Mouse (Mus musculus): ENCODE measurements around the gene Gm47791.
A peak's percentile ranks its signal among the peaks of the same experiment; 100 is the strongest.

Gene Gm47791

DNA sequence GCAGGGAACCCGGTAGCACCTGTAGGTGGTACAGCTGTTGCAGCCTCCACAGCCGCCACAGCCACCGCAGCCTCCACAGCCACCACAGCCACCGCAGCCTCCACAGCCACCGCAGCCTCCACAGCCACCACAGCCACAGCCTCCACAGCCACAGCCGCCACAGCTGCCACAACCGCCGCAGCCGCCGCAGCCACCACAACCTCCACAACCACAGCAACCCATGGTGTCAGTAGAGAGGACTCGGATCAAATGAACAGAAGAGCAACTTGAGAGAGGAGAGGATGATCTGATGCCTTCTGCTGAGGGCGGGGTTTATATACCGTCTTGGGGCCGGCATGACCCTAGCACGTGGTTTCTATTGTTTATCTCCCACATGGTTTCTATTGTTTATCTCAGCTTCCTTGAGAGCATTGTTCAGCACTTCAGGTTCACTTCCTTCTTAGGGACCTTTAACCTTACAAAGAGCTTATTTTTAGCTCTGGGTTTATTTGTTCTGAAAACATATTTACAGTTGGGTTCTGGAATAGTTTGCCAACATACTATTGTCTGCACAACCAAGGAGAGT is at the start of gene Gm47791:
Gene Gm47791, minus strand, starts transcription at position 222 of the 565 bp plus-strand sequence.
- no peak for DNase-seq (ENCODE audit: low read depth)

DNA sequence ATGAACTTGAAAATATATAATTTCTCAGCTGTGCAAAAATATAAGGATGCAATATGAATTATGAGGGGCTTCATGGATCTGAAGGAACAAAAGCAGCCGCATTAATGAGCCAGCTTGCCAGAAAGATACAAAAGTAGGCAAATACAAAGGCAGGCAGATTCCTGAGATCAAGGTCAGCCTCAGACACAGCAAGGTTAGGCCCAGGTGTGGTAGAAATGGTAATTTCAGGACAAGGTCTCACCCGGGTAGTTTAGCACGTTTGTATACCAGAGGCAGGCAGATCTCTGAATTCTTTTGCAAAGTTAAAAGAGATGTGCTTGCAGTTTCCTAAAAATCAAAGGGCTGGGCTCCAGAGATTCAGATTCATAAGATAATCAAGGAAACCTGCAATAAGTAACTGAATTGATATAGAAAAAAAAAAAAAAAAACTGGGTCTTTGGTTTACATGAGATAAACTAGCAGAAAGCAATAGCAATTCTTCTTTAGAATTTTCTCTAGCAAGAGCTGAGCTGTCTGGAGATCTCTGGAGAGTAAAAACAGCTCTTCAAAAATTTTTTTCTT is 49.7 kb upstream of the Gm47791 start:
- DNase-seq (ENCODE audit: low read depth): no peak

DNA sequence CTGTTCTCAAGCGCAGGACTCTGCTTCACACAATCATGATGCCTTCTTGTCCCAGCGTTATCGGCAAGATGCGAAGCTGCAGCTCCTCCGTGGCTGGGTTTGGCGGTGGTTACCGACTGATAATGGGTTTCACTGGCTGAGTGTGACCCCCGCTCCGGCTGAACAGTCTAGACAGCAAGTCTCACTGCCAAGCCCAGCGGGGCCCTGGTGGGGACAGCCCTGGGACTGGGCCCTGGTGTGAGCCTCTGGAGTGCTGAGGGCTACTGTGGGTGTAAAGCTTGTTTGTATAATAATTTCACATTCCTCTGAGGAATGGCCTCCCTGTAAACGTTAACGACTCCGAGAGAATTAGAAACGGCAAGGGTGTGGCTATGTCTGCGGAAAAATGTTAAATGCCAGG is 49.1 kb upstream of the Gm47791 start:
- no peak for DNase-seq (ENCODE audit: low read depth)

DNA sequence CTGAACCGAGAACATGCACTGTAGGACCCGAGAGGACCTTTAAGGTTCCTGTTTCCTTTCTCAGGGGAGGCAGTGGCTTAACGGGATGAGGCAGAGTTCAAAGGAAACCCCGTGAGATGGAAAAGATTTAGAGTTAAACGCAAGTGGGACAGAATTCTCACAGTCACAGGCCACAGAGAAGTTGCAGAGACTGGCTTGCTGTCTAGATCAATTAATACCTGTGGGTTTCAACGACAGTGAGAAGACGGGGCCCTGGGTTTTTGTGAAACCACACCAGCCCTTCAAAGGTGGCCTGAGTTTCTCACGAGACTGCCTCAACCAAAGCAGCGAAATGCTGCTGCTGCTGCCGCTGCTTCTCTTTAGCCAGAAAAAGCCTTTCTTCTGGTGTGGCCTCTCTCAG is 48.3 kb upstream of the Gm47791 start:
- no peak for DNase-seq (ENCODE audit: low read depth)

DNA sequence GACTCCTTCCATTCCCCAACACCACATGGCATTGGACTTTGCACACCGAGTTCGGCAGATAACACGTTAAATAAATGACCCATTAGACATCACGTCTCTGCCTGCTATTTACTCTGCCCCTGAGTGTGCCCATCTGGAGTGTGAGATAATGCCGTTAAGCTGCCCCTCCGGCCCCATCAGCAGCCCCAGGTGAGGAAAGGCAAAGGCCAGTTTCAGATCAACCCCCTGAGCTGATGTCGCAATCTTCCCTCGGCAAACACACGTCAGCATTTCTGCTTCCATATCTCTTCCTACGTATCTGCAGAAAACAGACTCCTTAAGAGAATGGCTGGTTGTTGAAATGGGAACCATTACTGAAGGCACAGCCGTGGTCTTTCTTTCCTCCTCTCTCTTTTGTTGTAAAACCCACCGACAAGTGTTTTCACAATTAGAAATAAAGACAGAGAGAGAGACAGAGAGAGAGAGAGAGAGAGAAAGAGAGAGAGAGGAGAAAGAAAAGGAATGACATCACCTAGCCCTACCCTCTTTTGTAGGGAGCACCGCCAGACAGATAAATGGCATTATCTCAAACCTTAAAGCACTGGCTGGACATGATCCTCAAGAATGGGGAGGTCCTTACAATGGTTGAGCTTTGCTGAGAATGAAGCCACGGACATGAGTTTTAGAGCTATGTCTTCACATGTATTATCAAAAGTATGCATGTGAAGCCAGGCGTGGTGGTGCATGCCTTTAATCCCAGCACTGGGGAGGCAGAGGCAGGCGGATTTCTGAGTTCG is 45.1 kb upstream of the Gm47791 start:
- no peak for DNase-seq (ENCODE audit: low read depth)

DNA sequence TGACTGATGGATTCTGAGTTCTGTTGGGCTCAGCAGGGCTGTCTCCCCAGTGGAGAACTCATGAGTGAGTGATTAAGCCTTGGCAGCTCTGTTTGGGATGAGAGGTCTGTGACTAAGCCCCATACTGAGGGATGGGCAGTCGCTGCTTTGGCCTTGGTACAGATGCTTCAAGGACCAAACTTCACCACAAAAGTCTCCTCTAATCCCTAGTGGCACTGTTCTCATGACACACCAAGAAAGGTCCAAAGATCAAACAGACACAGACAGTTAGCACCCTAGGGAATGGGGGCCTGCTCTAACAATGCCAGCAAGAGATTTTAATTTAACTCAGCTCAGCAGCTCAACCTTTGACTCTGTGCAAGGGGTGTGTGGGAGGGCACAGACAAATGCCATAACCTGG is 40.7 kb upstream of the Gm47791 start:
- DNase-seq (ENCODE audit: low read depth): peak; percentile 66

DNA sequence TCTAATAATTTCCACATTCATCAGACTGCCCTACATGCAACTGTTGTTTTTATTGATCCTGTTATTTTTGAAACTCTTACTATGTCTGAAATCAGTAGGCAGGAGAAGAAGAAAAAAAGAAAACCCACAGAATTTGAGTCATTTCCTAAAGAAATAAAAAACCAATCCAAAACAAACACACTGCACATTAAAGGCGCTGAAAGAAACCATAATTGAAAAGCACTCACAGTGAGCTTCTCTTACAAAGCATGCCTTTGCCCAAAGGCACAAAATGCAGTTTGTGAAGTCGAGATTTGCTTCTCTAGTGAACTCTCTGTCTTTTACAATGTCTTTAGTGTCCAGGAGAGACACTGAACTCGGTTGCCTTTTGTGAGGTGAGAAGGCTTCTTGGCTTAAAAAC is 37.5 kb upstream of the Gm47791 start:
- DNase-seq (ENCODE audit: low read depth): peak; percentile 59

DNA sequence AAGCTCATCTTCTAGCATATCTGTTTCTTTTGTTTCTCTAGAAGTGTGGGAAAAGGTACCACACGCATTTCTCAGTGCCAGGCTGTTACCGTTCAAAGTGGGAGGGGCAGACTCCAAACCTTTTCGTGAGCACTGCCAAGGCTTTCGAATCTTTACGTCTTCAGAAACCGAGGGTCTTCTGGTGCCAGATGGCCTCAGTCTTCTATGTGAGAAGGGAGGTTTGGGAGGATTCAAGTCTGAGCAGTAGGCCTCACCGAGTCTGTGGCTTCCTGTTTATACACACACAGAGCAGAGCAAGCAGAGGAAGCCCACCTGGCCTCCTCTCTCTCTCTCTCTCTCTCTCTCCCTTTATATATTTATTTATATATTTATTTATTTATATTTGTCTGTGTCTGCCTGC is 36.2 kb upstream of the Gm47791 start:
- no peak for DNase-seq (ENCODE audit: low read depth)

DNA sequence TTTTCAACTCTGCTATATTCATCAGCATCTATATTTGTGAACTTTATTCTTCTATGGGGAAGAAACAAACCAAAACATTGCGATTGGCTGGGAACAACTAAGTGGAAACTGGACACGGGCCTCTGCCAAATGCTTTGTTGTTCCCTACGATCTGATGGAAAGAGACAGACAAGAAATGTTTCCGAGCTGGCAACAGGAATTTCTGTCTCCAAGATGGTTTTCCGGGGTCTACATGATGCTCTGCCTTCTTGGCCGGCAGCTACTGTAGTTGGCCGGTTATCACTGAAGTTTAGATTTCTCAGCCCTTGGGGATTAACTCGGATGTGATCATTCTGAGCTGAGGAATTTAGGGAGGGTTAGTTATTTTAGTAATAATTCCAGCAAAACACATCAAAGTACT is 35.3 kb upstream of the Gm47791 start:
- no peak for DNase-seq (ENCODE audit: low read depth)

DNA sequence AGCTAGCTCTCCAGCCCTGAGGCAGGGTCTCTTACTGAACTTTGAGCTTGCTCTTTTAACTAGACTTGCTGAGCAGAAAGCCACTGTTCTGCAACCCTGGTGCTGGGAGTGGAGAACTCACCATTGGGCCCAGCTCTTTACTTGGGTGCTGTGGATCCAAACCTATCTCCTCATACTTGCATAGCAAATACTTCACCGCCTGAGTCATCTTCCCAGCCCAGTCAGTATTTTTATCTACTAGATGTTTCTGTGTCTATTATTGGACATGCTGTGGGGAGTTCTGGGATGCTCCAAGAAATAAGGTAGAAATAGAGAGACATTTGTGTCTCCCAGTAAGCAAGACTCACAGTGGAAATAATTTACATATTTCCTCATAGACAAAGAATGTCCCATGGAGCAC is 33.0 kb upstream of the Gm47791 start:
- DNase-seq (ENCODE audit: low read depth): peak; percentile 30

DNA sequence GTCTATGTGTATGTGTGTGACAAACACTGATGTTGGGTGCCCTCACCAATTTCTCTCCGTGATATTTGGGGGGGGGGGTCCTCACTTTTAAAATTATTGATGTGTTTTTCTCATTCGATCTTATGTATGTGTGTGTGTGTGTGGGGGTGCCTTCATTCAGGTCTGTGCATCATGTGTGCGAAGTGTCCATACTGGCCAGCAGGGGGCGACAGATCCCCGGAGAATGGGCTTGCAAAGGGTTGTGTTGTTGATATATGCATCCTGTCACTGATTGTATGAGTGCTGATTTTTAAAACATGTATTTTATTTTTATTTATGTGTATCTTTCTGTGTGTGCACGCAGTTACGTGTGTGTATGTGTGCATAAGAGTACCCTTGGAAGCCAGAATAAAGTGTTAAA is 32.6 kb upstream of the Gm47791 start:
- peak; percentile 55 for DNase-seq (ENCODE audit: low read depth)

DNA sequence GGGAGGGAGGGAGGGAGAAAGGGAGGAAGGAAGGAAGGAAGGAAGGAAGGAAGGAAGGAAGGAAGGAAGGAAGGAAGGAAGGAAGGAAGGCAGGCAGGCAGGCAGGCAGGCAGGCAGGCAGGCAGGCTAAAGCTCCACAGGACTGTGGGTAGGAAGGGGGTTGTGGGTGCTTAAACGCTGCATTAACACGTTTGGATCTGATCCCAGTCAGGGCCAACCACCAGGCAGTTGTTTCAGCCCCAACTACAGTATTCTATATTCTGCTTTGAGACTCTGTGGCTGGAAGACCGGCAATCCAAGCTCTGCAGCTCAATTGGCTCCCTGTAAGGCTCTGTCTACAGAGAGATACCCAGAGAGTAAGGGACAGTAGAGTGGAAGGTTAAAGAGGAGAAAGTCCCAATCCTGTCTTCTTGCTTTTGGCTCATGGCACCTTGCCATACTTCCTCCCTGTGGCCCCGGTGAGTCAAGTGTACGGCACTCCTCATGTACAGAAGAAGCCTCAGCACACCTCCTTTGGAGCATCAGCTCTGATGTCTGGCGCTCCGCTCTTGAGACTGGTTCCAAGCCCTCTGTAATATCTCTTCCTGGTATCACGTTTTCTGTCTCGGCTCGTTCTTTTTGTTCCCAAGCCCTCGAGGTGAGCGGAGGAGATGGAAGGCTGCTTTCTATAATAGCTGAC is 30.2 kb upstream of the Gm47791 start:
- DNase-seq (ENCODE audit: low read depth): peak; percentile 48

DNA sequence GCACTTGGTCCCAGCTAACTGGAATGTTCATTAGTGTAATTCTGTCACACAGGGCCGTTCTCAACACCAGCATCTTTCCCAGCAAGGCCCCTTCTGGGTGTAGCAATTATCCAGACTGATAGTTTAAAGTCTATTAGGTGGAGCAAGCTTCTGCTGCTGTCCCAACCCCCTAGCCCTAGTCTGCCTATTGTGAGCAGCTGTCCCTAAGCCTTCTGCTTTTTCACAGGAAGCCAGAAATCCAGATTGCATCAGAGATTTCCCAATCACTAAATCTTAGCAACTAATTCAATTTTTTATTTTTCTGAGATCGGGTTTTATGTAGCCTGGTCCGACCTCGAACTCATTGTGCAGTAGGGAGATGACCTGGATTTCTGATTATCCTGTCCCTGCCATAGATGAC is 27.9 kb upstream of the Gm47791 start:
- peak; percentile 34 for DNase-seq (ENCODE audit: low read depth)

DNA sequence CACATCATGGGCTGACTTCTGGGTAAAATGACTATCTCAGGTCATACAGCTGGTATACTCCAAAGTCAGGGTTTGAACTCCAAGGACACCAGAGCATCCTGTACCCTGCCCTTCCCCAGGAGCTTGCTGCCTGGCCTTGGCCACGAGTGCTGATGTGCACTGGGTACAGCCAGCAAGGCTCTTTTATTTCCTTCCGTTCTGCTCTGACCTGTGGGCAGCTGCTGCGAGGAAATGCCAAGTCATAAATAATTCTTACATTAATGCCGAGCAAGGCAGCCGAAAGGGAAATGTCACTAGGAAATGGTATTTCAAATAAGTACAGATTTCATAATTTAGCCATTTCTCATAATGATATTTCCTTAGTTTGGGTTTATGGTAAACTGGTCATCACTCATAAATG is 27.3 kb upstream of the Gm47791 start:
- DNase-seq (ENCODE audit: low read depth): no peak

DNA sequence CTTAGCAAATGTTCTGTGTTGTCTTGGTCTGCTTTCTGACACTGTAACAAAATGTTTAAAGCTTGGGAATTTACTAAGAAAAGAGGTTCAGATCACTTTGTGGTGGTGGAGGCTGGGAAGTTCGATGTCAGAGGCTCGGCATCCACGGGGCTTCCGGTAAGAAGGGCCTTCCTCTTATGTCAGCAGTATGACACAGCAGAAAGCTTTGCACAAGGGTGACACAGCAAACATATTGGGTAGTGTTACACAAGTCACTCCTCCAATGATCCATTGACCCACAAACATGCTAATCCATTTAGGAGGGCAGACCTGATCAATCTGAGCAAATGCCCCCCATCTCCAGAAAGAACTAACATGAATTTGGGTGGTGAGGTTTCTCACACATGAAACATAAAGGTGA is 26.0 kb upstream of the Gm47791 start:
- no peak for DNase-seq (ENCODE audit: low read depth)

DNA sequence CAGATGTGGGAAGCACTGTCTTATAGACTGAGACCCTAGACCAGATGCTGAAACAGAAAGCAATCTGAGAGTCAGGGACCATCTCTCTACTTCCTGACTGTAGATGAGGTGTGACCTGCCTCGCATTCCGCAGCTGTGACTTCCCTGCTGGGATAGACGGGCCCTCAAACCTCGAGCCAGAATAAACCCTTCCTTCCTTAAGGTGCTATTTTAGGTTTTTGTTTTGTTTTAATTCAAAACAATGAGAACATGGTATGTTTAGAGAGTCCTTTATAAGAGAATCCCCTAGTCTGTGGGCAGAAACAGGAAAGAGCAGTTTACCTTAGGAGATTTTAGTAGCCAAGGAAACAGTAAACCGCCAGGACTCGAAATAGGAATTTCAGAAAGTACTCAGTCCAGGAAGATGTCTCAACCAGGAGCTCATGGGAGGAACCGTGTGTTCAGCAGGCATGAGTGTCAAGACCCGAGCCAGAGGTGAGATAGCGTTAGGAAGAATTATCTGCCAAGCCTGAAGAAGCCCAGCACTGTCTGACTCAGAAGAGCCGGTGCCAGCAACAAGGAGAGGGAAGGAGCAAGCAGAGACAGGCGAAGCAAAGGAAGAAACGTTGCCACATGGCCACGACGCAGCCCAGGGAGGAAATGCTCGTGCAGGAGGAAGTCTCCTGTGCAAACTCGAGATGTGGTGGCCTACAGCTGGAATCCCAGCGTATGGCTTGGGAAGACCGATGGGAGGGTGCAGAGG is 24.8 kb upstream of the Gm47791 start:
- DNase-seq (ENCODE audit: low read depth): peak; percentile 50

DNA sequence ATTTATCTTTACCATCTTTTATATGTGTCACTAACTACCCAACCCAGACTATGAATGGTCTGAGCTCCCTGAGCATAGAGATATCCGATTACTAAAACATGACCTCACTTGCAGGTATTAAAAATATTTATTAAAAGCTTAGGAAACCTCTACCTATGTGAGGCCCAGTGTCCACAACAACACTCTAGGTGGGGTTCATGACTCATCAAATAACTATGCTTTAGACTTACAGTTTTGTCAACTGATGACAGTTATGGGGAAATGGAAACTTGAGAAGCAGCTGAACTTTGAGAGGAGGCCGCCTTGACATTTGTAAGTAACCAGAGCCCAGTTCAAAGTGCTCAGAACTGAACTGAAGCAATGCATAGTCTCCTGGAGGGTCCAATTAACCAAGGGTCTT is 24.2 kb upstream of the Gm47791 start:
- DNase-seq (ENCODE audit: low read depth): peak; percentile 52

DNA sequence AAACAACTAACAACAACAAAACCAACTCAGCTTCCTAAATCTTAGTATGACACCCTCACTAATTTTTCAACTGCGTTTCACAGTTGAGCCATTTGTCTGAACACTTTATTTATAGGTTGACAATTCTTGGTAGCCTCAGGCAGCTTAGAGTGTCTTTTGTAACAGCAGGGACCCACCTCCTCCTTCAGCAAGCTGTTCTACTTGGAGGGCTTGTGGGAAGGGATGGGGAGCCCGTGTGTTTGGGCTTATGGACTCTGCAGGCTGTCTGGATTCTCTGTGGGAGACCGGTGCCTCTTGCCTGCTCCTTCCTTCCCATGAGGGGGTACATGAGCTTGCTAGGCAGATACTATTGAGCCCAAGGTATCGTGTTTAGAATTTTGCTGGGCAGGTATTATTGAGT is 22.9 kb upstream of the Gm47791 start:
- DNase-seq (ENCODE audit: low read depth): no peak

DNA sequence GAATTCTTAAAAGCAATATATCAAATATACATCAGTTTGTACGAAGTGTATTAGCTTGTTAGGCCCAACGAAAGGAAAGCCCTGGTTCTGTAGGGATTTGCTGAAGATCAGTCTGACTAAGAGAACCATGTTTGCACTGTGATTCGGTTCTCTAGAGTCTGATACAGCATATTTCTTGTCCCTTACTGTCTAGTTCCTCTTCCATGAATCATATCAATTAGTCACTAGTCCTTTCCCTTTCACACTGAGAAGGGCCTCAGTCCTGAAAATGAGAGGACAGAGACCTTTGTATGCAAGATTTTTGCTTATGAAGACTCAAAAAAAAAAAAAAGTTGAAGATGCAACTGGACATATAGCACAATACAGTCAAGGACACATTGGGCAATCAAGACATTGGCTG is 22.1 kb upstream of the Gm47791 start:
- DNase-seq (ENCODE audit: low read depth): no peak

DNA sequence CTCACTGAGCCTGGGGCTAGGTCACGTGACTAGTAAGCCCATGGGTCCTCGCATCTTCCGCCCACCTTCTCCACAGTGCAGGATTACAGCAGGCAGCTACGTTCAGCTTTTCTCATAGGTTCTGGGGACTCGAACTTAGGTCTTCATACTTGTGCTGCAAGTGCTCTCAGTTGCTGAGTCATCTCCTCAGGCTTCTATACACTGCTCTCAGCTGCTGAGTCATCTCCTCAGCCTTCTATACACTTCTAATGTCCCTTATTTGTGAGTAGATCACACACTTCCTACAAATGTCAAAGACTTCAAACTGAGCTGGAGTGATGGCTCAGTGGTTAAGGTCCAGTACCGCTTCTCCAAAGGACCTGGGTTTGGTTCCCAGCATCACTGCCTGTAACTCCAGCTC is 21.2 kb upstream of the Gm47791 start:
- DNase-seq (ENCODE audit: low read depth): peak; percentile 31

DNA sequence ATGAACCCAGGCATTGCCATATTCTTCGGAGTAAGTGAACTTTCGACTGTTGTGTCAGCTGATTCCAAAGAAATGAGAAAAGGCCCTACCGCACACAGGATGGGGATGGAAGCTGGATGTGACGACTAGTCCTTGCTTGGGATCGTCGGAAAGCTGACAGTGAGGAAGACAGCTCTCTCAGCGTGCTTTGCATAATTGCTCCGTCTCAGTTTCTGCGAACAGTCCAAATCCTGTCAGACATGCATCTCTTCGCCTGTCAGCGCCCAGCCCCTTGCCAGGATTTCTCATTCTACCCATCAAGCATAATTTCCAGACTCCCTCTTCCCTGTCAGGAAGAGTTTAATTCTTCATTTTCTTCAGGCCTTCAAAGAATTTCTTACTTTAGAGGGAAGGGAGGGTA is 20.1 kb upstream of the Gm47791 start:
- DNase-seq (ENCODE audit: low read depth): no peak

DNA sequence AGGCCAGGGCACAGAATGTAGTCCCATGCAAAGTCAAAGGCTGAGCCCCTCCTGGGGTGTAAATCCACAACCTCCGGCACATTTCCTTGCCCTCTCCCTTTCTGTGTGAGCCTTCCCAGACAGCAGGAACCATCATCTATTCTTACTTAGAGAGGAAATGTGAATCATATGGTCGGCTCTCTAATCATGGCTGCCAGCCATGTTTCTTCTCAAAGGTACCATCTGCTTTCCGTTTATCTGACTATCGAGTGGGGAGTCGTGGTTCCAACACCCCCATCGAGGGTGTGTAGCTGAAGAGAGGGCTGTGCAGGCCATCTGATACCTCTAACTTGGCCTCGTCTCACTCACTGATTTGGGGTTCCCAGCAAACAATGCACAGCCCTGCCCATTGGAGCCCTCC is 17.0 kb upstream of the Gm47791 start:
- peak; percentile 71 for DNase-seq (ENCODE audit: low read depth)

Measured in NIH3T3 (cell line).